Mouse (Mus musculus) liver, embryonic 14.5 days (tissue): ENCODE measurements around the gene Ndufab1. TPM values are rescaled to one million over a fixed set of nuclear protein-coding genes. Genes with fewer than 3 reads are reported as not detected.
"Not testable (repeated sequence)": the region's sequence is repeated elsewhere in the genome, so short reads cannot be mapped to it uniquely, and the experiment has no call there.

Experiments
- ATAC-seq: fragments of 200-750 bp; cut with Nextera tagmentation; 2 replicates; pipeline ENCODE4 v1.8.0; 2017; ENCODE audit warnings: moderate number of reproducible peaks, mild to moderate bottlenecking, moderate library complexity; ENCODE audit not compliant: insufficient read depth
- DNase-seq, 3 experiments: peaks; one replicate each; pipeline ENCODE4 v3.0.0-alpha.2; 2012 to 2013; ENCODE audit warnings: low read depth in 3 of 3, low spot score in 3 of 3
- H3K27ac ChIP-seq: fragments of 300-500 bp; sonication (generic); 2 replicates; pipeline ENCODE4 v1.5.1; 2014; ENCODE audit warnings: moderate library complexity, mild to moderate bottlenecking, control low read depth, inconsistent platforms
- H3K27me3 ChIP-seq: fragments of 300-500 bp; sonication (generic); 2 replicates; pipeline ENCODE4 v1.6.1; 2014; ENCODE audit warnings: mild to moderate bottlenecking, low read length, moderate library complexity; ENCODE audit not compliant: control insufficient read depth, insufficient read depth
- H3K36me3 ChIP-seq: fragments of 300-500 bp; sonication (generic); replicated peaks from 2 replicates; pipeline ENCODE4 v1.6.1; 2014; ENCODE audit warnings: low read depth; ENCODE audit not compliant: control insufficient read depth, insufficient read depth
- H3K4me1 ChIP-seq, 2 experiments: fragments of 200-500 bp in 1 of 2; fragments of 300-500 bp in 1 of 2; sonication (generic) in 1 of 2; replicated peaks; 2 replicates each; pipeline ENCODE4 v1.6.1; 2012 to 2014; ENCODE audit warnings: antibody characterized with exemption in 1 of 2, inconsistent platforms in 1 of 2, low read length in 1 of 2; ENCODE audit not compliant: control insufficient read depth in 2 of 2, insufficient read depth in 2 of 2
- H3K4me2 ChIP-seq: fragments of 300-500 bp; sonication (generic); 2 replicates; pipeline ENCODE4 v1.6.1; 2014; ENCODE audit warnings: low read depth, mild to moderate bottlenecking, control low read depth, moderate library complexity
- H3K4me3 ChIP-seq, 2 experiments: fragments of 200-500 bp in 1 of 2; fragments of 300-500 bp in 1 of 2; sonication (generic) in 1 of 2; 2 replicates each; pipeline ENCODE4 v1.5.1; 2012 to 2014; ENCODE audit warnings: low read depth in 2 of 2, low read length in 2 of 2, mild to moderate bottlenecking in 2 of 2, control low read depth in 1 of 2, inconsistent platforms in 1 of 2, moderate library complexity in 1 of 2; ENCODE audit not compliant: insufficient read depth in 1 of 2
- H3K9ac ChIP-seq: fragments of 300-500 bp; sonication (generic); replicated peaks from 2 replicates; pipeline ENCODE4 v1.6.1; 2014; ENCODE audit warnings: mild to moderate bottlenecking, control low read depth, moderate library complexity
- H3K9me3 ChIP-seq: fragments of 300-500 bp; sonication (generic); 2 replicates; pipeline ENCODE4 v1.6.1; 2016; ENCODE audit warnings: low read length, mixed read lengths; ENCODE audit not compliant: control insufficient read depth
- CTCF ChIP-seq: IDR thresholded peaks from 2 replicates; pipeline ENCODE4 v1.5.1; 2016; ENCODE audit warnings: antibody characterized with exemption, low read depth, control low read depth
- EP300 ChIP-seq: IDR thresholded peaks from 2 replicates; pipeline ENCODE4 v1.6.1; 2016; ENCODE audit warnings: antibody characterized with exemption, low read depth
- WGBS: fragments of 180-500 bp; shearing (Covaris S2); extraction: QIAGEN DNeasy Blood & Tissue Kit; methylation state at CpG from one replicate; pipeline ENCODE4 v1.1.7; 2014; ENCODE audit not compliant: insufficient replicate concordance; 5-methylcytosine and 5-hydroxymethylcytosine counted together
- polyA plus RNA-seq, 2 experiments: library from polyadenylated mRNA; depleted of rRNA in 1 of 2; stranded (reverse) in 1 of 2; unstranded in 1 of 2; fragments of >200 nt; fragmentation: Nextera tagmentation in 1 of 2; extraction: Ambion mirVana in 1 of 2; gene quantifications; 2 replicates each; pipeline versions ENCODE4 v1.2.1 to v1.2.3; 2012 to 2014

Ndufab1 gene
- polyA plus RNA-seq, 2 experiments = 58.5 to 419 TPM

GRCm38 (mm10) chr7:122123518-122123917 lies 21.8 kb upstream of the Ndufab1 start:
- 67% methylated on average over 4 of the region's 4 CpGs for WGBS
- TF ChIP-seq CTCF = no peak
- no peak for TF ChIP-seq EP300
- H3K27ac ChIP-seq = no peak overlapping the region

DNA sequence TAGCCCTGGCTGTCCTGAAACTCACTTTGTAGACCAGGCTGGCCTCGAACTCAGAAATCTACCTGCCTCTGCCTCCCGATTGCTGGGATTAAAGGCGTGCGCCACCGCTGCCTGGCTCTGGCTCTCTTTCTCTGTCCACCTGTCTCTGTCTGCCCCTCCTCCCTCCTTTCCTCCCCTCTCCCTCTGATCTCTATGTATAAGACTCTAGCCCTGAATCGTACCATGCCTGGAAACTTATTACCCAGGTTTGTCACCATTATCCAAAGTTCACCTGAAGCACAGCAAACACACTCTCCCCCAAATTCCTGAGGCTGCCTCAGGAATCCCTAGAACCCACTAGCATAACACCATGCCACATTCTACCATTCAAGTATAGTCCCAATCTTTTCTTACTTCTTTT lies 6.5 kb upstream of the Ndufab1 start:
- Histone ChIP-seq H3K4me3 (no peak overlapping the region), H3K9me3 (no peaks in the 10 kb centered on the region), H3K9ac (no peak overlapping the region), H3K27ac (no peak overlapping the region), H3K4me1 (no peaks in the 10 kb centered on the region; a peak in 1 of 4 replicates), H3K27me3 (no peaks in the 10 kb centered on the region), H3K4me2 (no peak overlapping the region), H3K36me3 (peaks cover 24% of the 10 kb centered on the region)
- no peak for ATAC-seq
- TF ChIP-seq EP300 = no peak
- no peak for TF ChIP-seq CTCF
- DNase-seq = no peak
- WGBS = 83% methylated on average over 6 of the region's 6 CpGs

More at GRCm38 (mm10) chr7:122123518-122123917, 21.8 kb upstream of the Ndufab1 start:
- Histone ChIP-seq H3K4me1 (no peaks in the 10 kb centered on the region), H3K4me2 (no peak overlapping the region), H3K36me3 (peaks cover 57% of the 10 kb centered on the region), H3K4me3 (no peak overlapping the region), H3K9ac (no peak overlapping the region), H3K27me3 (no peaks in the 10 kb centered on the region), H3K9me3 (no peaks in the 10 kb centered on the region)
- DNase-seq = no peak
- ATAC-seq = no peak

DNA sequence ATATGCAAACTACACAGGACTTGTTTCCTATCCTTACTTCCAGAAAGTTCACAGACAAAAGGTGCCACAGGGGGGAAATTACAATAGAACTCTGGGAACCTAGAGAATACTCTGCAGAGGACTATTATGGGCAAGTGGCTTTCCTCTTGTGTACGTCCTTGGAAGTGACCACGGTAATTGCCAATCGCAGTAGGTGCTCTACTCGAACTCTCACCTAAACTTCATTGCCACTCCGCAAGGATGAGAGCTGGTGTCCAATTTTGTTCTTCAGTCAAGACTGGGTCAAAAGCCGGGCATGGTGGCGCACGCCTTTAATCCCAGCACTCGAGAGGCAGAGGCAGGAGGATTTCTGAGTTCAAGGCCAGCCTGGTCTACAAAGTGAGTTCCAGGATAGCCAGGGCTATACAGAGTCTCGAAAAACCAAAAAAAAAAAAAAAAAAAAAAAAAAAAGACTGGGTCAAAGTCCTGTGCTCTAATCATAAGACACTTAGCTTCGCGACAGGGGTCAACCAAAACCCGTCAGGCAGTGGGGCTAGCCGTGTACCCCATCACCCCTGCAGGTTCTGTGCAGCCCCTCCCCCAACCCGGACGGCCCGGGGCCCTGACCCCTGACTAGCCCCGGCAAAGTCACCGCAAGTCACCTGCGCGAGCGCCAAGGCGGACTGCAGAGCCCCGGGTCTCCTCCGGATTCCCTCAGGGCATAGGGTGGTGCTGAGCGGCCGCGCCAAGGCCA lies 506 bp downstream of the Ndufab1 start:
- not testable (repeated sequence) for H3K9me3 ChIP-seq, H3K27me3 ChIP-seq, DNase-seq, H3K27ac ChIP-seq, H3K4me1 ChIP-seq
- 5% methylated on average over 25 of the region's 28 CpGs for WGBS
- peaks cover 19% of the 10 kb centered on the region for H3K36me3 ChIP-seq
- ATAC-seq = peak; percentile 71
- peak overlapping the region; percentile 63 to 82 for H3K4me3 ChIP-seq
- peak overlapping the region; percentile 68 for H3K9ac ChIP-seq
- peak overlapping the region; percentile 75 for H3K4me2 ChIP-seq

DNA sequence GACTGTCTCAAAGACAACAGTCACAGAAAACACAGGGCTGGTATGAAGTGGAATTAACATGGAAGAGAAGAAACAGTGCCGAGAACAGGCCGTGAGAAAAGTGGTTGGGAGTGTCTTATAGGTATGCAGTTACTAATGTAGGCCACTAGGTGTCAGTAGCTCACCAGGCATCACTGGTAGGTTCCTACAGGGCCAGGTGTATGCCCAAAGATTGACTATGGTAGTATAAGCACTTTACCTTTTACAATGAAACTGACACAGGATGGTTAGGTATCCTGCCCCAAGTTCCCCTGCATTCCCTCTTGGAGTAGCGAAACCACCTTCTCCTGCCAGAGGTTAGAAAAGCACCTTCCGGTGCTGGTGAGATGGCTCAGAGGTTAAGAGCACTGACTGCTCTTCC lies 2.5 kb downstream of the Ndufab1 start:
- Histone ChIP-seq H3K4me2 (no peak overlapping the region), H3K9me3 (no peaks in the 10 kb centered on the region), H3K4me3 (no peak overlapping the region), H3K27ac (no peak overlapping the region), H3K9ac (no peak overlapping the region), H3K27me3 (no peaks in the 10 kb centered on the region), H3K36me3 (peaks cover 38% of the 10 kb centered on the region), H3K4me1 (peaks cover 3 to 9% of the 10 kb centered on the region in 2 experiments; a peak in 3 of 4 replicates)
- TF ChIP-seq CTCF (peak; percentile 94), EP300 (no peak)
- DNase-seq (peak; percentile 44 to 56 (median 50)), ATAC-seq (no peak)
- WGBS = 54% methylated on average over 4 of the region's 4 CpGs

DNA sequence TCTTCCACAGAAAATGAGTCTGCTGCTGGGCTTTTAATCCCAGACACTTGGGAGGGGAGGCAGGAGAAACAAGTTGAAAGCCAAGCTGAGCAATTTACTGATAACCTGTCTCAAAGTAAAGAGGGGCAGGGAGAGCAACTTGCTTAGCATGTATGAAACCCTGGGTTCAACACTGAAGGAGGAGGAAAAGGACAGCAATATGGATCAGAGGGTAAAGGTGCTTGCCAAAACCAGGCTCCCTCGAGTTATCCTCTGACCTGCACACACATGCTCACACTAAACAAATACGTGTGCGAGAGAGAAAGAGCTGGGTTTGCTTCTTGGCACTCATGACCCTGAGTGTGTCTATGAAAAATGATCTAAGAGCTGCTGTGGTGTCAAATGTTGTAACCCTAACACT lies 3.7 kb downstream of the Ndufab1 start:
- ATAC-seq (no peak), DNase-seq (no peak)
- no peaks in the 10 kb centered on the region for H3K27me3 ChIP-seq
- no peaks in the 10 kb centered on the region for H3K9me3 ChIP-seq
- H3K4me2 ChIP-seq = no peak overlapping the region
- WGBS = 83% methylated on average over 3 of the region's 3 CpGs
- no peak overlapping the region for H3K27ac ChIP-seq
- H3K4me3 ChIP-seq = no peak overlapping the region
- H3K4me1 ChIP-seq = peaks cover 3 to 9% of the 10 kb centered on the region in 2 experiments; a peak in 3 of 4 replicates
- no peak overlapping the region for H3K9ac ChIP-seq
- TF ChIP-seq EP300 (no peak), CTCF (no peak)
- H3K36me3 ChIP-seq = peaks cover 44% of the 10 kb centered on the region
